In the genomic region with DNA sequence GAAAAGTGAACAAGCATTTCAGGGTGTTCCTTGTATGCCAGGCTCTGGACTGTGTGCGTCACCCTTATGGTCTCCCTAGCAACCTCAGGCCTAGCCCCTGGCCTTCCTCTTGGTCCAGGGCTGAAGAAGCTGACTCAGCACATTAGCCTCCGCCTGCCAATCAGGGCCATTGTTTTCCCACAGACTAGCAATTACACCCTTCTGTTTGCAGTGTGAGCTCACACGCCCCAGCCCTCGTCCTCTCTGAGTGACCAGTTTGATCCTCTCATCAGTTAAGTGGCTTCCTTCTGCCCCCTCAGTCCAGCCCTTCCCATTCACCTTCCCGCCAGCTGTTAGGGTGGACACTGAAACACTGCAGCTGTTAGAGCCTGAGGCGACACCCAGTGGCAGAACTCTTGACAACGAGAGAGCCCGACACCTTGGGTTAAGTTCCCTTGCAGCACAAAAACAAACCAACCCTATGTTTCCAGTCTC, we compare ENCODE assay signal across 8 mouse cellular contexts. TPM values are rescaled to one million over a fixed set of nuclear protein-coding genes. Genes with fewer than 3 reads are reported as not detected.
DNase-seq lines count a peak whose midpoint lies in the region; ATAC-seq lines count a peak whose summit lies in the region.

No protein-coding gene starts in this region.

- peak; percentile 57; the same call in 1 of the 2 replicates for ATAC-seq in forebrain, embryonic 14.5 days
- peak; percentile 60; the same call in 1 of the 2 replicates for ATAC-seq in hindbrain, embryonic 16.5 days

- H3K27me3 ChIP-seq in forebrain, embryonic 14.5 days (replicated peaks; ENCODE audit: control insufficient read depth, insufficient read depth, low read length): no peaks in the 10 kb centered on the region
- no peaks in the 10 kb centered on the region for H3K27me3 ChIP-seq in hindbrain, embryonic 16.5 days (replicated peaks; ENCODE audit: control insufficient read depth, insufficient read depth, low read length)

- H3K9ac ChIP-seq in forebrain, embryonic 14.5 days (ENCODE audit: low read length): no peak overlapping the region
- H3K9ac ChIP-seq in hindbrain, embryonic 16.5 days (ENCODE audit: low read depth, low read length): no peak overlapping the region

- H3K36me3 ChIP-seq in forebrain, embryonic 14.5 days (ENCODE audit: control insufficient read depth, insufficient read depth, low read length): no peaks in the 10 kb centered on the region
- H3K36me3 ChIP-seq in hindbrain, embryonic 16.5 days (ENCODE audit: control insufficient read depth, insufficient read depth, low read length): no peaks in the 10 kb centered on the region

- 5% methylated on average over 8 of the region's 8 CpGs for WGBS in forebrain, embryonic 14.5 days
- WGBS in hindbrain, embryonic 16.5 days: 3% methylated on average over 8 of the region's 8 CpGs

- H3K4me1 ChIP-seq in forebrain, embryonic 14.5 days (ENCODE audit: control insufficient read depth, insufficient read depth, low read length): no peaks in the 10 kb centered on the region
- peaks cover 4% of the 10 kb centered on the region; the same call in 1 of the 2 replicates for H3K4me1 ChIP-seq in hindbrain, embryonic 16.5 days (ENCODE audit: control insufficient read depth, insufficient read depth, low read depth, low read length)

- peak; percentile 21 to 73 for DNase-seq in adrenal gland, adult (ENCODE audit: inconsistent age in 2 of 2, low spot score in 1 of 2)
- no peak for DNase-seq in adrenal gland, adult 8-10 months
- peak; percentile 52 for DNase-seq in forebrain, embryonic 14.5 days (ENCODE audit: low spot score)
- DNase-seq in lung, adult 18-20 months: peak; percentile 60 to 73
- DNase-seq in retina, adult 2 months (ENCODE audit: low read depth, low spot score): peak; percentile 67
- no peak for DNase-seq in cerebellum, adult 18-20 months
- DNase-seq in B cell, adult 2 months: no peak

- H3K9me3 ChIP-seq in forebrain, embryonic 14.5 days (replicated peaks; ENCODE audit: control insufficient read depth, low read length): no peaks in the 10 kb centered on the region
- H3K9me3 ChIP-seq in hindbrain, embryonic 16.5 days (ENCODE audit: control insufficient read depth, low read length): no peaks in the 10 kb centered on the region

- H3K4me2 ChIP-seq in forebrain, embryonic 14.5 days (ENCODE audit: low read length): no peak overlapping the region
- peak overlapping the region; percentile 34; the same call in 1 of the 2 replicates for H3K4me2 ChIP-seq in hindbrain, embryonic 16.5 days (ENCODE audit: low read length)

- H3K4me3 ChIP-seq in forebrain, embryonic 14.5 days (ENCODE audit: low read depth, low read length): no peak overlapping the region
- H3K4me3 ChIP-seq in hindbrain, embryonic 16.5 days (ENCODE audit: low read length): no peak overlapping the region

- no peak overlapping the region for H3K27ac ChIP-seq in forebrain, embryonic 14.5 days (ENCODE audit: low read depth, low read length)
- no peak overlapping the region for H3K27ac ChIP-seq in hindbrain, embryonic 16.5 days (ENCODE audit: low read depth, low read length)

RNA-seq across cellular contexts. Expression of a gene that starts 7.5 kb away (rescaled TPM):
- 1 to 10 TPM in 2 of 4 experiments, under 1 TPM in 2; 0.83 to 1.2 (median 0.99) TPM for total RNA-seq in adrenal gland, adult 8-10 months (2022)
- polyA plus RNA-seq in forebrain, embryonic 14.5 days (2014; fragmentation: Nextera tagmentation; extraction: Ambion mirVana): 0.18 TPM in 1 of 2 replicates, not detected in the other
- 0.11 and 0.42 TPM in 2 replicates for polyA plus RNA-seq in hindbrain, embryonic 16.5 days (2015; fragmentation: Nextera tagmentation; extraction: Ambion mirVana)

RNA-seq across cellular contexts. Expression of a gene that starts 8.3 kb away (rescaled TPM):
- total RNA-seq in adrenal gland, adult 8-10 months (2022): under 1 TPM in 2 of 4 experiments, not detected in 2; 0.17 to 0.35 TPM
- 0.61 and 0.69 TPM in 2 replicates for polyA plus RNA-seq in forebrain, embryonic 14.5 days (2014; fragmentation: Nextera tagmentation; extraction: Ambion mirVana)
- polyA plus RNA-seq in hindbrain, embryonic 16.5 days (2015; fragmentation: Nextera tagmentation; extraction: Ambion mirVana): 0.62 and 1.1 TPM in 2 replicates

RNA-seq across cellular contexts. Expression of a gene that starts 28.5 kb away (rescaled TPM):
- total RNA-seq in adrenal gland, adult 8-10 months (2022): 1 to 10 TPM; 3.0 to 4.5 (median 3.4) TPM
- polyA plus RNA-seq in forebrain, embryonic 14.5 days (2014; fragmentation: Nextera tagmentation; extraction: Ambion mirVana): 0.47 and 0.69 TPM in 2 replicates
- polyA plus RNA-seq in hindbrain, embryonic 16.5 days (2015; fragmentation: Nextera tagmentation; extraction: Ambion mirVana): 0.66 and 0.80 TPM in 2 replicates

RNA-seq across cellular contexts. Expression of a gene that starts 43.7 kb away (rescaled TPM):
- total RNA-seq in adrenal gland, adult 8-10 months (2022): 1 to 10 TPM; 1.6 to 2.9 (median 2.1) TPM
- polyA plus RNA-seq in forebrain, embryonic 14.5 days (2014; fragmentation: Nextera tagmentation; extraction: Ambion mirVana): 0.37 TPM in 1 of 2 replicates, not detected in the other
- 0.45 and 0.81 TPM in 2 replicates for polyA plus RNA-seq in hindbrain, embryonic 16.5 days (2015; fragmentation: Nextera tagmentation; extraction: Ambion mirVana)

Comparison
In these comparisons a context has a peak if more than half of its experiments do, and no peak if none do; other contexts are left out.
1. DNase-seq: peak in adrenal gland, adult (2 of 2), forebrain, embryonic 14.5 days (single experiment), lung, adult 18-20 months (2 of 2) and retina, adult 2 months (single experiment); none in adrenal gland, adult 8-10 months (single experiment), cerebellum, adult 18-20 months (0 of 2) and B cell, adult 2 months (0 of 2).